Mouse (Mus musculus) limb, embryonic 14.5 days (tissue): ENCODE data around the gene Fam180a. TPM values are rescaled to one million over a fixed set of nuclear protein-coding genes. Genes with fewer than 3 reads are reported as not detected.

Source experiments
- ATAC-seq: fragments of 200-750 bp; cut with Nextera tagmentation; 2 replicates; pipeline ENCODE4 v1.8.0; 2017; ENCODE audit warnings: low read depth, moderate number of reproducible peaks, moderate TSS enrichment; ENCODE audit not compliant: low FRiP score
- DNase-seq: peaks from one replicate; pipeline ENCODE4 v3.0.0-alpha.2; 2015; ENCODE audit warnings: low spot score
- H3K27ac ChIP-seq: fragments of 300-500 bp; sonication (generic); replicated peaks from 2 replicates; pipeline ENCODE4 v1.5.1; 2014; ENCODE audit warnings: low read depth, mild to moderate bottlenecking, low read length, moderate library complexity, mixed read lengths
- H3K27me3 ChIP-seq: fragments of 300-500 bp; sonication (generic); 2 replicates; pipeline ENCODE4 v1.6.1; 2014; ENCODE audit warnings: low read length, mixed read lengths; ENCODE audit not compliant: control insufficient read depth, insufficient read depth
- H3K36me3 ChIP-seq: fragments of 300-500 bp; sonication (generic); 2 replicates; pipeline ENCODE4 v1.6.1; 2014; ENCODE audit warnings: mild to moderate bottlenecking, low read length, moderate library complexity, mixed read lengths; ENCODE audit not compliant: control insufficient read depth, insufficient read depth
- H3K4me1 ChIP-seq: fragments of 300-500 bp; sonication (generic); 2 replicates; pipeline ENCODE4 v1.6.1; 2014; ENCODE audit warnings: antibody characterized with exemption, low read length, mixed read lengths; ENCODE audit not compliant: control insufficient read depth, insufficient read depth
- H3K4me2 ChIP-seq: fragments of 300-500 bp; sonication (generic); replicated peaks from 2 replicates; pipeline ENCODE4 v1.6.1; 2014; ENCODE audit warnings: low read depth, mild to moderate bottlenecking, low read length, moderate library complexity; ENCODE audit not compliant: severe bottlenecking
- H3K4me3 ChIP-seq: fragments of 300-500 bp; sonication (generic); replicated peaks from 2 replicates; pipeline ENCODE4 v1.5.1; 2014; ENCODE audit warnings: low read length
- H3K9ac ChIP-seq: fragments of 300-500 bp; sonication (generic); 2 replicates; pipeline ENCODE4 v1.6.1; 2014; ENCODE audit warnings: mild to moderate bottlenecking, low read depth, low read length, moderate library complexity; ENCODE audit not compliant: severe bottlenecking
- H3K9me3 ChIP-seq: fragments of 300-500 bp; sonication (generic); 2 replicates; pipeline ENCODE4 v1.6.1; 2016; ENCODE audit warnings: low read length; ENCODE audit not compliant: control insufficient read depth
- POLR2A ChIP-seq: fragments of 200-500 bp; IDR thresholded peaks from 2 replicates; pipeline ENCODE4 v1.8.0; 2012; ENCODE audit warnings: inconsistent platforms, mild to moderate bottlenecking, moderate library complexity, borderline replicate concordance; ENCODE audit not compliant: insufficient read depth, insufficient read length; ENCODE audit errors: extremely low read depth
- WGBS: fragments of 180-500 bp; shearing (Covaris S2); extraction: QIAGEN DNeasy Blood & Tissue Kit; methylation state at CpG from one replicate; pipeline ENCODE4 v1.1.7; 2014; 5-methylcytosine and 5-hydroxymethylcytosine counted together
- polyA plus RNA-seq, 2 experiments: library from polyadenylated mRNA; depleted of rRNA in 1 of 2; stranded (reverse) in 1 of 2; unstranded in 1 of 2; fragments of >200 nt; fragmentation: Nextera tagmentation in 1 of 2; extraction: Ambion mirVana in 1 of 2; gene quantifications; 2 replicates each; pipeline versions ENCODE4 v1.2.1 to v1.2.3; 2012 to 2014

Gene Fam180a
- polyA plus RNA-seq, 2 experiments, result 3.5 to 6.0 TPM

DNA sequence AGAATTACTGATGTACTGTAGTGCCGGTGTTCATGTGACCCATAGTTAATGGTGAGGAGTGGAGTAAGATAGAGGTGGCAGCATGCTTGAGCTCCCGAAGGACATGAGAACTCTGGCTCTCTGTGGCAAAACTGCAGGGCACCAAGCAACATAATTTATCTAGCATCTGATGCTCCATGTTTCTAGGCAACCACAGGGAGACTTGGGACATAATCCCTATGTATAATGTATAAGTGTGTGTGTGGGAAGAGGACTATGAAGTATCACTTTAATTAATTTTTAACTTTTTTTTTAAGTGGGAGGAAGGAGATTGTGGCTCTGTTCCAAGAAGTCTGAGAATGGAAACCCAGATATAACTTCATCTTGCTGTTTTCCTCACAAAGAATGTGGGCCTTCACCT, 31.0 kb downstream of the Fam180a start:
- Histone ChIP-seq H3K9ac (no peak overlapping the region), H3K27me3 (no peaks in the 10 kb centered on the region), H3K4me1 (peaks cover 5% of the 10 kb centered on the region; the same call in 1 of the 2 replicates), H3K9me3 (no peaks in the 10 kb centered on the region), H3K4me2 (no peak overlapping the region), H3K36me3 (no peaks in the 10 kb centered on the region), H3K4me3 (no peak overlapping the region), H3K27ac (no peak overlapping the region)
- no peak for TF ChIP-seq POLR2A
- WGBS, result 87% methylated on average over 2 of the region's 2 CpGs
- no peak for DNase-seq
- no peak for ATAC-seq

DNA sequence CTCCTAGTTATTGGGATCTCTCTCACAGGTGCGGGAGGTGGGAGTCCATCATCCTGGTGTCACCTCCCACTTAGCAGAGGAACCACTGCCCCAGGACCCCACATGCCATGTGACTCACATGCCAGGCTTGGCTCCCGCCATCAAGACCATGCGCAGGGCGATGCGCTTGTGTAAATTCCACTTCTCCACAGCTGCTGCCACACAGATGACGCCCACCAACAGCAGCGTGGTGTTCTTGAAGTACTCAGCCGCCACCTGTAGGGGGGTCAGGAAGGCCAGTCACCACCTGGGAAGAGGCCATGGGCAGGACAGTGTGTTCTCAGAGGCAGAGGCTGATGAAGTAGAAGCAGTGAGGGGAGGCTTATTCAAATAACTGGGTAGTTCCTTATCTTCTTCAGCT, 36.3 kb downstream of the Fam180a start:
- 85% methylated on average over 8 of the region's 8 CpGs for WGBS
- no peak for TF ChIP-seq POLR2A
- no peak overlapping the region for H3K27ac ChIP-seq

DNA sequence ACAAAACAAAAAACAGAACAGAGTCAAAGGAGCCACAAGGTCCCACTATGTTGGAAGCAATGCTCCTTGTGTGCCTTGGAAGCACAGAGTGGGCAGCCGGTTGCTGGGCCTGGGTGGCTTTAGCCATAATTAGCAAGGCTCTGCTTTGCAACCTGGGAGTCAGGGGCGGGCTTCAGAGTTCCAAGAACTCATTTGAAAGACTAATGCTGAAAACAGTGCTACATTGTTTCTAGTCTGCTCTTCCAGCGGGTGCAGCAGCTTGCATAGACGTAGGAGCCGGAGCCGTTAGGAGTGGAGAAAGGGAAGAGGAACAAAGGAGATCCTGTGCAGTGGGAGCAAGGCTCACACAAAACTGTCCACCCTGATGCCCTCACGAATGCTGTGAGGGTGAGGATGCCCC, 37.0 kb downstream of the Fam180a start:
- ATAC-seq (no peak), DNase-seq (no peak)
- H3K27ac ChIP-seq, result no peak overlapping the region
- H3K4me2 ChIP-seq, result no peak overlapping the region
- no peaks in the 10 kb centered on the region for H3K9me3 ChIP-seq
- H3K36me3 ChIP-seq, result no peaks in the 10 kb centered on the region
- no peak overlapping the region for H3K4me3 ChIP-seq
- H3K9ac ChIP-seq, result no peak overlapping the region
- H3K27me3 ChIP-seq, result no peaks in the 10 kb centered on the region
- H3K4me1 ChIP-seq, result peaks cover 8% of the 10 kb centered on the region; the same call in 1 of the 2 replicates
- no peak for TF ChIP-seq POLR2A
- WGBS, result 53% methylated on average over 7 of the region's 7 CpGs

More for the DNA sequence above, 36.3 kb downstream of the Fam180a start:
- Histone ChIP-seq H3K36me3 (no peaks in the 10 kb centered on the region), H3K4me2 (no peak overlapping the region), H3K27me3 (no peaks in the 10 kb centered on the region), H3K9ac (no peak overlapping the region), H3K9me3 (no peaks in the 10 kb centered on the region), H3K4me3 (no peak overlapping the region), H3K4me1 (peaks cover 8% of the 10 kb centered on the region; the same call in 1 of the 2 replicates)
- DNase-seq (no peak), ATAC-seq (no peak)

DNA sequence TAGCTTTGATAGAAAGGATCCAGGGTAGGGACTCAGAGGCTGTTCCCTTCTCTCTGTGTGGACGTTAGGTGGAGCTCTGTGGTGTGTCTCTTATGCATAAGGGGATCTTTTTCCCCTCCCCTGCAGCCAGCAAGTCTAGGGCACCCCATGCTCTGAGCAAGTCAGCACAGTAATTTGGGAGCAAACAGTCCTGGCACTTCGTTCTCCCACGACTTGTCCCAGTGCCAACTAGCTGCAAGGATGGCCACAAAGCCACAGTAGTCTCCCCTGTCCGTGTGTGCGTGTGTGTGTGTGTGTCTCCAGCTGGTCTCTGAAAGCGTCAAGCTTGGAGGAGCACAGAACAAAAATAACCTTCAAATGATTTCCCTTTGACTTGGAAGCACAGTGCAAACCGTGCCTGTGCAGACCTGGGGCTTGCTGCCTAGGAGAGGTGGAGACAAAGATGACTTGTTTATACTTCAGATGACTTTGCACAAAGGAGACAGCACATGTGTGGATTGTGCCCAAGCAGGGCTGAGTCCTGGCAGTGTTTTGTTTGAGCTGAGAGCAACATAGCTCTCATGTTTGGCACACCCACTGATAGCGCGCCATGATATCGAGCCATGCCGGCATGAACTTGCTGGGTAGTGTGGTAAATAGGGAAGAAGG, 37.7 kb downstream of the Fam180a start:
- Histone ChIP-seq H3K9me3 (no peaks in the 10 kb centered on the region), H3K4me3 (no peak overlapping the region), H3K4me2 (no peak overlapping the region), H3K27ac (no peak overlapping the region; the same call in 1 of the 2 replicates), H3K27me3 (no peaks in the 10 kb centered on the region), H3K4me1 (peaks cover 8% of the 10 kb centered on the region; the same call in 1 of the 2 replicates), H3K9ac (no peak overlapping the region), H3K36me3 (no peaks in the 10 kb centered on the region)
- peak; percentile 48 for DNase-seq
- no peak for ATAC-seq
- no peak for TF ChIP-seq POLR2A
- WGBS, result 67% methylated on average over 11 of the region's 11 CpGs

DNA sequence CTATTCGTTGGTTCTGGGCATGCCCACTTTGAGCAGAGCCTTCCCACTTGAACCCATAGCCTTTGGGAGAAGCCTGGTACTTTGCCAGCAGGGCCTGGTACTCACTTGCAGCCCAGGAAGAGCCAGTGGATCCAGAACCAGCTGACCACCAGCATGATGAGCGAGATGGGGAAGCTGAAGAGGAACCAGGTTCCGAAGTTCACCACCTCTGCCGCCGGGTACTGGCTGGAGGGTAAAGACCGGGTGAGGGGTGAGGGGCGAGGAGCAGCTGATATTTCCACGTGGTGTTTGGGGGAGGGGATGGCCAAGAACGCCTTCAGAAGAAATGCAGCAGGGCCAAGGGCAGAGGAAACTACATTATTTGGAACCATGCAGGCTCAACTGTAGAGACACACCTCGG, 46.6 kb downstream of the Fam180a start:
- WGBS, result 94% methylated on average over 9 of the region's 10 CpGs
- DNase-seq (no peak), ATAC-seq (no peak)
- Histone ChIP-seq H3K9me3 (no peaks in the 10 kb centered on the region), H3K9ac (no peak overlapping the region), H3K27me3 (no peaks in the 10 kb centered on the region), H3K4me2 (no peak overlapping the region), H3K36me3 (no peaks in the 10 kb centered on the region), H3K27ac (no peak overlapping the region), H3K4me1 (no peaks in the 10 kb centered on the region), H3K4me3 (no peak overlapping the region)
- TF ChIP-seq POLR2A, result no peak
